Mouse (Mus musculus): ENCODE results near the gene Copg2. TPM values are rescaled to one million over a fixed set of nuclear protein-coding genes. Genes with fewer than 3 reads are reported as not detected.

Copg2 gene
- polyA plus RNA-seq, 1 experiment from 2014 or later = 40.9 TPM

GRCm38 (mm10) chr6:30716796-30717195, 179.8 kb downstream of the Copg2 start:
- no peak overlapping the region for H3K4me3 ChIP-seq (ENCODE audit: low read depth, low read length)
- no peaks in the 10 kb centered on the region for H3K9me3 ChIP-seq (ENCODE audit: control insufficient read depth, low read length)
- H3K4me2 ChIP-seq (replicated peaks; ENCODE audit: low read depth, low read length) = no peak overlapping the region
- no peak overlapping the region for H3K27ac ChIP-seq (ENCODE audit: low read depth, low read length)
- no peak overlapping the region for H3K9ac ChIP-seq (ENCODE audit: low read depth, low read length)
- H3K27me3 ChIP-seq (ENCODE audit: control insufficient read depth, insufficient read depth, low read length) = no peaks in the 10 kb centered on the region
- ATAC-seq (ENCODE audit: low FRiP score) = no peak
- H3K4me1 ChIP-seq (replicated peaks; ENCODE audit: control insufficient read depth, insufficient read depth, low read length) = no peaks in the 10 kb centered on the region
- no peaks in the 10 kb centered on the region for H3K36me3 ChIP-seq (ENCODE audit: control insufficient read depth, insufficient read depth, low read length)
- 91% methylated on average over 7 of the region's 7 CpGs for WGBS
- no peak for DNase-seq (ENCODE audit: low spot score)

GRCm38 (mm10) chr6:30714891-30715471, 181.6 kb downstream of the Copg2 start:
- ATAC-seq (ENCODE audit: low FRiP score) (no peak), DNase-seq (ENCODE audit: low spot score) (no peak)
- no peaks in the 10 kb centered on the region for H3K27me3 ChIP-seq (ENCODE audit: control insufficient read depth, insufficient read depth, low read length)
- H3K9ac ChIP-seq (ENCODE audit: low read depth, low read length) = no peak overlapping the region
- no peaks in the 10 kb centered on the region for H3K4me1 ChIP-seq (replicated peaks; ENCODE audit: control insufficient read depth, insufficient read depth, low read length)
- H3K4me3 ChIP-seq (ENCODE audit: low read depth, low read length) = no peak overlapping the region
- no peak overlapping the region for H3K27ac ChIP-seq (ENCODE audit: low read depth, low read length)
- H3K4me2 ChIP-seq (replicated peaks; ENCODE audit: low read depth, low read length) = no peak overlapping the region
- WGBS = 85% methylated on average over 5 of the region's 5 CpGs
- H3K9me3 ChIP-seq (ENCODE audit: control insufficient read depth, low read length) = no peaks in the 10 kb centered on the region
- no peaks in the 10 kb centered on the region for H3K36me3 ChIP-seq (ENCODE audit: control insufficient read depth, insufficient read depth, low read length)

GRCm38 (mm10) chr6:30713896-30714295, 182.7 kb downstream of the Copg2 start:
- ATAC-seq (ENCODE audit: low FRiP score) (no peak), DNase-seq (ENCODE audit: low spot score) (no peak)
- H3K36me3 ChIP-seq (ENCODE audit: control insufficient read depth, insufficient read depth, low read length) = no peaks in the 10 kb centered on the region
- no peaks in the 10 kb centered on the region for H3K9me3 ChIP-seq (ENCODE audit: control insufficient read depth, low read length)
- no peak overlapping the region for H3K9ac ChIP-seq (ENCODE audit: low read depth, low read length)
- no peaks in the 10 kb centered on the region for H3K4me1 ChIP-seq (replicated peaks; ENCODE audit: control insufficient read depth, insufficient read depth, low read length)
- no peak overlapping the region for H3K4me2 ChIP-seq (replicated peaks; ENCODE audit: low read depth, low read length)
- H3K27me3 ChIP-seq (ENCODE audit: control insufficient read depth, insufficient read depth, low read length) = no peaks in the 10 kb centered on the region
- no peak overlapping the region for H3K27ac ChIP-seq (ENCODE audit: low read depth, low read length)
- 88% methylated on average over 11 of the region's 11 CpGs for WGBS
- no peak overlapping the region for H3K4me3 ChIP-seq (ENCODE audit: low read depth, low read length)

- no peak overlapping the region for H3K4me3 ChIP-seq (ENCODE audit: low read depth, low read length)
- H3K27me3 ChIP-seq (ENCODE audit: control insufficient read depth, insufficient read depth, low read length) = no peaks in the 10 kb centered on the region
- no peak overlapping the region for H3K4me2 ChIP-seq (replicated peaks; ENCODE audit: low read depth, low read length)
- H3K27ac ChIP-seq (ENCODE audit: low read depth, low read length) = no peak overlapping the region
- DNase-seq (ENCODE audit: low spot score) (no peak), ATAC-seq (ENCODE audit: low FRiP score) (no peak)
- no peak overlapping the region for H3K9ac ChIP-seq (ENCODE audit: low read depth, low read length)
- no peaks in the 10 kb centered on the region for H3K9me3 ChIP-seq (ENCODE audit: control insufficient read depth, low read length)
- 89% methylated on average over 6 of the region's 6 CpGs for WGBS
- no peaks in the 10 kb centered on the region for H3K36me3 ChIP-seq (ENCODE audit: control insufficient read depth, insufficient read depth, low read length)
- H3K4me1 ChIP-seq (replicated peaks; ENCODE audit: control insufficient read depth, insufficient read depth, low read length) = no peaks in the 10 kb centered on the region
These were observed 183.1 kb downstream of the Copg2 start for GRCm38 (mm10) chr6:30713455-30713854.

DNA sequence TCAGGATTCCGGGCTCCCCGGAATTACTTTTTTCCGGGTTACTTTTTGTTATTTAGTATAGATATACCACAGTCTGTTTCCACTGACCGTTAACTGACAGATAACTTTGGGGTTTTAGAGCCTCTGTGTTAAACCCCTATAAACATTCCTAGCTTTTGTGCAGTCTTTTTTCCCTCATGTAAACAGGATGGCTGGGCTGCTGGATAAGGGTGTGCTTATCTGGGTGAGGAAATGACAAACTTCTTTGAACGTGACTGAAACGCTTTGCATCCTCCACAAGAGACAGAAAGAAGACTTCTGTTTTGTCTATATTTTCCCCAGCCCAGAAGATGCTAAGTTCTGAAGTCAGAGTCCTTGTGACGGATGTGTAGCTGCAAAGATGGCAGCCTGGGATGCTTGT, 184.1 kb downstream of the Copg2 start:
- H3K27me3 ChIP-seq (ENCODE audit: control insufficient read depth, insufficient read depth, low read length) = no peaks in the 10 kb centered on the region
- no peak overlapping the region for H3K9ac ChIP-seq (ENCODE audit: low read depth, low read length)
- H3K36me3 ChIP-seq (ENCODE audit: control insufficient read depth, insufficient read depth, low read length) = no peaks in the 10 kb centered on the region
- H3K4me1 ChIP-seq (replicated peaks; ENCODE audit: control insufficient read depth, insufficient read depth, low read length) = no peaks in the 10 kb centered on the region
- no peak overlapping the region for H3K4me2 ChIP-seq (replicated peaks; ENCODE audit: low read depth, low read length)
- H3K4me3 ChIP-seq (ENCODE audit: low read depth, low read length) = no peak overlapping the region
- 79% methylated on average over 7 of the region's 7 CpGs for WGBS
- no peak overlapping the region for H3K27ac ChIP-seq (ENCODE audit: low read depth, low read length)
- no peaks in the 10 kb centered on the region for H3K9me3 ChIP-seq (ENCODE audit: control insufficient read depth, low read length)
- DNase-seq (ENCODE audit: low spot score) = no peak
- no peak for ATAC-seq (ENCODE audit: low FRiP score)

DNA sequence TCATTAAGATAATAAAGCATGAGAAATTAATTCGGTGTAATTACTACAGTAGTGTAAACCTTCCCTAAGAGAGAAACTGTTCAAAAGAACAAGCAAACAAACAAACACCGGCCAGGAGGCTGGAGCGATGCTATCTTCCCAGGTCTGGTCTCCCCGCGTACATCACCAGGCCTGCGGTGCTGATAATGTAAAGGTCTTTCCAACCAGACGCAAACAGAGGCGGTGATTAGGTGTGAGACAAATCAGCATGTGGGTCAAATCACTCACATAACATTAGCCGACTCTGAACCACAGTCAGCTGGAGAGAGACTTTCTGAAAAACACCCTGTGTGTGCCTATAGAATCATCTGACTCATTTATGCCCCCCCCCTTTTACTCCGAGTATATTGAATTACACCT, 185.2 kb downstream of the Copg2 start:
- Histone ChIP-seq H3K4me1 (replicated peaks; ENCODE audit: control insufficient read depth, insufficient read depth, low read length) (no peaks in the 10 kb centered on the region), H3K27ac (ENCODE audit: low read depth, low read length) (no peak overlapping the region)
- WGBS = 66% methylated on average over 10 of the region's 10 CpGs

GRCm38 (mm10) chr6:30710371-30711364, 185.9 kb downstream of the Copg2 start:
- Histone ChIP-seq H3K4me3 (ENCODE audit: low read depth, low read length) (no peak overlapping the region), H3K9ac (ENCODE audit: low read depth, low read length) (no peak overlapping the region), H3K27ac (ENCODE audit: low read depth, low read length) (no peak overlapping the region), H3K4me2 (replicated peaks; ENCODE audit: low read depth, low read length) (no peak overlapping the region), H3K4me1 (replicated peaks; ENCODE audit: control insufficient read depth, insufficient read depth, low read length) (no peaks in the 10 kb centered on the region), H3K27me3 (ENCODE audit: control insufficient read depth, insufficient read depth, low read length) (no peaks in the 10 kb centered on the region), H3K9me3 (ENCODE audit: control insufficient read depth, low read length) (no peaks in the 10 kb centered on the region), H3K36me3 (ENCODE audit: control insufficient read depth, insufficient read depth, low read length) (no peaks in the 10 kb centered on the region)
- 67% methylated on average over 25 of the region's 25 CpGs for WGBS
- DNase-seq (ENCODE audit: low spot score) (no peak), ATAC-seq (ENCODE audit: low FRiP score) (no peak)

More for the DNA sequence above, 185.2 kb downstream of the Copg2 start:
- no peak overlapping the region for H3K9ac ChIP-seq (ENCODE audit: low read depth, low read length)
- H3K4me3 ChIP-seq (ENCODE audit: low read depth, low read length) = no peak overlapping the region
- ATAC-seq (ENCODE audit: low FRiP score) (no peak), DNase-seq (ENCODE audit: low spot score) (no peak)
- no peaks in the 10 kb centered on the region for H3K36me3 ChIP-seq (ENCODE audit: control insufficient read depth, insufficient read depth, low read length)
- no peak overlapping the region for H3K4me2 ChIP-seq (replicated peaks; ENCODE audit: low read depth, low read length)
- no peaks in the 10 kb centered on the region for H3K9me3 ChIP-seq (ENCODE audit: control insufficient read depth, low read length)
- no peaks in the 10 kb centered on the region for H3K27me3 ChIP-seq (ENCODE audit: control insufficient read depth, insufficient read depth, low read length)

DNA sequence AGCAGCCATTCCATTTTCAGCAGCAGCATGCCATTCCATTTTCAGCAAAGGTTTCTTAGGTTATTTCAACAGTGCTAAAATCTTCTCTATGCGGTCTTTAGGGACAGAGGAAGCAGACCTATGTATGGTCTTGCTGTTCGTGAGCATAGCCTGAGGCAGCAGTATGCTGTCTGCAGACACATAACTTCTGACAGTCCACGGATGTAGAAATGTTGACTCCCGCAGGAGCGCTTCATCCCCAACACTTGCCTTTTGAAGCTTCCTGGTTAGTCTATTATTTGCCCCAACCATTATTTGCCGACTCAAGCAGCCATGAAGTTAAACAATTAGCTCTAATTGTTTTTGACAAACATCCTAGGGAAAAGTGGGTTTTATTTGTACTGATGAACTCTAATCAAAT, 187.5 kb downstream of the Copg2 start:
- 43% methylated on average over 6 of the region's 6 CpGs for WGBS

More for the DNA sequence above, 187.5 kb downstream of the Copg2 start:
- no peaks in the 10 kb centered on the region for H3K4me1 ChIP-seq (replicated peaks; ENCODE audit: control insufficient read depth, insufficient read depth, low read length)
- H3K27me3 ChIP-seq (ENCODE audit: control insufficient read depth, insufficient read depth, low read length) = no peaks in the 10 kb centered on the region
- DNase-seq (ENCODE audit: low spot score) = no peak
- no peak overlapping the region for H3K4me3 ChIP-seq (ENCODE audit: low read depth, low read length)
- no peak overlapping the region for H3K9ac ChIP-seq (ENCODE audit: low read depth, low read length)
- no peak for ATAC-seq (ENCODE audit: low FRiP score)
- no peaks in the 10 kb centered on the region for H3K9me3 ChIP-seq (ENCODE audit: control insufficient read depth, low read length)
- no peak overlapping the region for H3K4me2 ChIP-seq (replicated peaks; ENCODE audit: low read depth, low read length)
- no peak overlapping the region for H3K27ac ChIP-seq (ENCODE audit: low read depth, low read length)
- H3K36me3 ChIP-seq (ENCODE audit: control insufficient read depth, insufficient read depth, low read length) = no peaks in the 10 kb centered on the region
